Mouse (Mus musculus) kidney, embryonic 14.5 days (tissue): Measurements from ENCODE around the gene Lasp1. TPM values are rescaled to one million over a fixed set of nuclear protein-coding genes. Genes with fewer than 3 reads are reported as not detected.
"Not testable (repeated sequence)": the region's sequence is repeated elsewhere in the genome, so short reads cannot be mapped to it uniquely, and the experiment has no call there.

Experiments used
- ATAC-seq: fragments of 200-750 bp; cut with Nextera tagmentation; 2 replicates; pipeline ENCODE4 v1.8.0; 2017; ENCODE audit warnings: moderate number of reproducible peaks, mild to moderate bottlenecking, moderate TSS enrichment, moderate library complexity; ENCODE audit not compliant: low FRiP score, low TSS enrichment
- H3K27ac ChIP-seq: fragments of 300-500 bp; sonication (generic); 2 replicates; pipeline ENCODE4 v1.5.1; 2014; ENCODE audit warnings: low read depth, mild to moderate bottlenecking, low read length, moderate library complexity, mixed read lengths
- H3K27me3 ChIP-seq: fragments of 300-500 bp; sonication (generic); 2 replicates; pipeline ENCODE4 v1.6.1; 2014; ENCODE audit warnings: mild to moderate bottlenecking, low read length; ENCODE audit not compliant: control insufficient read depth, insufficient read depth
- H3K36me3 ChIP-seq: fragments of 300-500 bp; sonication (generic); 2 replicates; pipeline ENCODE4 v1.6.1; 2014; ENCODE audit warnings: low read length, mixed read lengths; ENCODE audit not compliant: control insufficient read depth, insufficient read depth
- H3K4me1 ChIP-seq: fragments of 300-500 bp; sonication (generic); 2 replicates; pipeline ENCODE4 v1.6.1; 2014; ENCODE audit warnings: low read length, mixed read lengths; ENCODE audit not compliant: control insufficient read depth, insufficient read depth
- H3K4me2 ChIP-seq: fragments of 300-500 bp; sonication (generic); replicated peaks from 2 replicates; pipeline ENCODE4 v1.6.1; 2014; ENCODE audit warnings: low read depth, mild to moderate bottlenecking, low read length
- H3K4me3 ChIP-seq: fragments of 300-500 bp; sonication (generic); 2 replicates; pipeline ENCODE4 v1.5.1; 2014; ENCODE audit warnings: mild to moderate bottlenecking, low read length
- H3K9ac ChIP-seq: fragments of 300-500 bp; sonication (generic); 2 replicates; pipeline ENCODE4 v1.6.1; 2014; ENCODE audit warnings: low read depth, mild to moderate bottlenecking, low read length, moderate library complexity
- H3K9me3 ChIP-seq: fragments of 300-500 bp; sonication (generic); 2 replicates; pipeline ENCODE4 v1.6.1; 2016; ENCODE audit warnings: low read length; ENCODE audit not compliant: control insufficient read depth
- WGBS: fragments of 180-500 bp; shearing (Covaris S2); extraction: QIAGEN DNeasy Blood & Tissue Kit; methylation state at CpG from one replicate; pipeline ENCODE4 v1.1.7; 2014; 5-methylcytosine and 5-hydroxymethylcytosine counted together
- polyA plus RNA-seq: library from polyadenylated mRNA; unstranded; fragments of >200 nt; fragmentation: Nextera tagmentation; extraction: Ambion mirVana; gene quantifications from 2 replicates; pipeline ENCODE4 v1.2.1, GENCODE M21; 2014

The Lasp1 gene
- polyA plus RNA-seq, 1 experiment from 2014 or later, result 57.2 TPM

DNA sequence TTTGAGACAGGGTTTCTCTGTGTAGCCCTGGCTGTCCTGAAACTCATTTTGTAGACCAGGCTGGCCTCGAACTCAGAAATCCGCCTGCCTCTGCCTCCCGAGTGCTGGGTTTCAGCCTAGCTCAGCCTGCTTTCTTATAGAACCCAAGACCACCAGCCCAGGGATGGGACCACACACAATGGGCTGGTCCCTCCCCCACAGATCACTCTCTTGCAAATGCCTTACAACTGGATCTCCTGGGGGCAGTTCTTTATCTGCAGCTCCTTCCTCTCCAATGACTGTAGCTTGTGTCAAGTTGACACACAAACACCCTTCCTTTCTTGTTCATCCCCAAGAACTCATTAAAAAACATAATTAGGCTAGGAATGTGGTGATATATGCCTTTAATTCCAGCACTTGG is 10.8 kb upstream of the Lasp1 start:
- no peak overlapping the region for H3K9ac ChIP-seq
- H3K9me3 ChIP-seq, result no peaks in the 10 kb centered on the region
- no peaks in the 10 kb centered on the region for H3K27me3 ChIP-seq
- H3K36me3 ChIP-seq, result no peaks in the 10 kb centered on the region
- no peak overlapping the region for H3K4me3 ChIP-seq
- no peak overlapping the region for H3K27ac ChIP-seq
- no peak overlapping the region for H3K4me2 ChIP-seq
- no peaks in the 10 kb centered on the region for H3K4me1 ChIP-seq
- 90% methylated on average over 3 of the region's 3 CpGs for WGBS
- ATAC-seq, result no peak

DNA sequence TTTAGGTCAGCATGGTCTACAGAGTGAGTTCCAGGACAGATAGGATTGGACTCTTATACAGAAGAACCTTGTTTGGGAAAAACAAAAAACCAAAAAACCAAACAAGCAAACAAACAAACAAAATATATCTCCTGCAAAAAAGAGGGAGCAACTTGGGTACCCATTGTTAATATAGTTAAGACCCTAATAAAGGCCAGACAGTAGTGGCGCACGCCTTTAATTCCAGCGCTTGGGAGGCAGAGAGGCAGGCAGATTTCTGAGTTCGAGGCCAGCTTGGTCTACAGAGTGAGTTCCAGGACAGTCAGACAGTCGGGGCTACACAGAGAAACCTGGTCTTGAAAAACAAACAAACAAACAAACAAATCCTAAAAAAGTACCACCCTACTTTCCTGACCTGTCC is 9.1 kb upstream of the Lasp1 start:
- 87% methylated on average over 5 of the region's 5 CpGs for WGBS

DNA sequence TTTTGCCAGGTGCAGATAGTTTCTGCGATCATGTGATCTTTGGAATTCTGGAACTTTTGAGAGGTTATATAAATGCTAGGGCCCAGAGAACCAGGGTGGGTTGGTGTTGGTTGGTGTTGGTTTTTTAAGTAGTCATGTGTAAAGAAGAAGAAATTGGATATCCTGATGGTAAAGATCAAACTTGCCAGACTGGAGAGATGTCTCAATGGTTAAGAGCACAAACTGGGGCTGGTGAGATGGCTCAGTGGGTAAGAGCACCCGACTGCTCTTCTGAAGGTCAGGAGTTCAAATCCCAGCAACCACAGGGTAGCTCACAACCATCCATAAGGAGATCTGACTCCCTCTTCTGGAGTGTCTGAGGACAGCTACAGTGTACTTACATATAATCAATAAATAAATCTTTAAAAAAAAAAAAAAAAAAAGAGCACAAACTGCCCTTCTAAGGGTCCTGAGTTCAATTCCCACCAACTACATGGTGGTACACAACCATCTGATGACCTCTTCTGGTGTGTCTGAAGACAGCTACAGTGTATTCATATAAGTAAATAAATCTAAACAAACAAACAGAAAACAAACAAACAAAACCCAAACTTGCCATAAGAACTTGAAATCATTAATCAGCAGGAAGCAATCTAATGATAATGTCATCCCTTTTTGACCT is 7.9 kb upstream of the Lasp1 start:
- not testable (repeated sequence) for H3K4me3 ChIP-seq, H3K36me3 ChIP-seq, H3K9ac ChIP-seq, H3K27me3 ChIP-seq, H3K27ac ChIP-seq, H3K9me3 ChIP-seq, H3K4me2 ChIP-seq, H3K4me1 ChIP-seq, ATAC-seq
- WGBS, result 78% methylated on average over 2 of the region's 2 CpGs

More for the DNA sequence above, 9.1 kb upstream of the Lasp1 start:
- Histone ChIP-seq H3K4me1 (no peaks in the 10 kb centered on the region), H3K9me3 (no peaks in the 10 kb centered on the region), H3K36me3 (no peaks in the 10 kb centered on the region), H3K9ac (no peak overlapping the region), H3K27me3 (no peaks in the 10 kb centered on the region), H3K4me2 (no peak overlapping the region), H3K27ac (no peak overlapping the region), H3K4me3 (no peak overlapping the region)
- no peak for ATAC-seq

DNA sequence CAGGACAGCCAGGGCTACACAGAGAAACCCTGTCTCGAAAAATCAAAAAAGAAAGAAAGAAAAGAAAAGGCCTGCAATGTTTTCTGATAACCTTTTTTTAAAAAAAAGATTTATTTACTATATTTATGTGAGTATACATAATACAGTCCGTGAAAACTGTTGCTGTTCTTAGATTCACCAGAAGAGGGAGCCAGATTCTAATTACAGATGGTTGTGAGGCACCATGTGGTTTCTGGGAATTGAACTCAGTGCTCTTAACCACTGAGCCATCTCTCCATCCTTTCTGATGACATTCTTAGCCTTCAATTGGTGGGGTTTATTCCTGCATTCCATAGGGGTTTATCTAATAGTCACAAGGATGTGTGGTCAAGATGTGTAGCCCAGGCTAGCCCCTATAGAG is 5.6 kb upstream of the Lasp1 start:
- Histone ChIP-seq H3K4me2 (no peak overlapping the region), H3K4me1 (no peaks in the 10 kb centered on the region), H3K9me3 (no peaks in the 10 kb centered on the region), H3K27me3 (no peaks in the 10 kb centered on the region), H3K27ac (no peak overlapping the region), H3K9ac (no peak overlapping the region), H3K36me3 (no peaks in the 10 kb centered on the region), H3K4me3 (no peak overlapping the region)
- 14% methylated on average over 2 of the region's 2 CpGs for WGBS
- no peak for ATAC-seq

DNA sequence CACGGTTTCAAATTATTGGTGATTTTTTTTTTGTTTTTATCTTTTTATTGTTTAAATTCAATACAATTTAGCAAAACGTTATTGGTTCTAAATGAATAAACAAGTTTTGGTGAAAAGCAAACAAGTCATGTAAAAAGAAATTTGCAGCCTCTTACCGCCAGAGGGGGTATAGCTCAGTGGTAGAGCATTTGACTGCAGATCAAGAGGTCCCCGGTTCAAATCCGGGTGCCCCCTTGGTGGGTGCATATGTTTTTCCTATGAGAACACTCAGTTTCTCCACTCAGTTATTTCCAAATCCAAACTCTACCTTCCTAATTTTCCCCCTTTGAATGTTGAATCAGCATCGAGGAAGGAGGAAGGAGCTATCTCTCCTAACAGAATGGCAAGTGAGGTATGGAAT is 1.9 kb upstream of the Lasp1 start:
- peaks cover 9% of the 10 kb centered on the region for H3K4me1 ChIP-seq
- no peaks in the 10 kb centered on the region for H3K36me3 ChIP-seq
- no peak for ATAC-seq
- no peak overlapping the region for H3K27ac ChIP-seq
- 6% methylated on average over 6 of the region's 6 CpGs for WGBS
- no peaks in the 10 kb centered on the region for H3K27me3 ChIP-seq
- no peak overlapping the region for H3K4me2 ChIP-seq
- no peak overlapping the region for H3K4me3 ChIP-seq
- no peaks in the 10 kb centered on the region for H3K9me3 ChIP-seq
- H3K9ac ChIP-seq, result no peak overlapping the region

DNA sequence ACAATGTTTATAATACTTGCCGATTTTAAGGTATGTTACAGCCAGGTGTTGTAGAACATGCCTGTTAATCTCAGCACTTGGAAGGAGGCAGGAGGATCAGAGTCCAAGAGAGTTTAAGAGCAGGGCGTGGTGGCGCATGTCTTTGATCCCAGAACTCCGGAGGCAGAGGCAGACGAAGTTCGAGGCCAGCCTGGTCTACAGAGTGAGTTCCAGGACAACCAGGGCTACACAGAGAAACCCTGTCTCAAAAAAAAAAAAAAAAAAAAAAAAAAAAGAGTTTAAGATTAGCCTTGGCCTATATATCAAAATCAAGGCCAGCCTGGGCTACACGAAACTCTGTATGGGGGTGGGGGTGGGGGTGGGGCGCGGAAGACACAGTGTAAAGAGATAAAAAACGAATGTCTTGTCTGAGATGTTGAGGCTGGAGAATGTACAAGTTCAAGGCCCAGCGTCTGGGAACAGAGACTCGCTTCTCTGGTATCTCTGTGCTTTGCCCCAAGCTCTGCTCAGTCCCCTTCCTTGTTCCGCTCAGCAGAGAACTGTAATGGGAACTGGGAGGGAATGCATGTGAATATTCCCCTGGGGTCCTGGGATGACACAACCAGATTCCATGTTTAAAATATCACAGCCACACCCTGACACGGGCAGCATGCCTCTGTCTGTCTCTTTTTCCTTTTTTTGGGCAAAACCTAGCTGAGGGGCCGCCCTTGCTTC is 1.3 kb upstream of the Lasp1 start:
- Histone ChIP-seq H3K4me2 (peak overlapping the region; percentile 19; the same call in 1 of the 2 replicates), H3K4me3 (no peak overlapping the region), H3K36me3 (no peaks in the 10 kb centered on the region), H3K27ac (no peak overlapping the region), H3K9me3 (no peaks in the 10 kb centered on the region), H3K27me3 (no peaks in the 10 kb centered on the region), H3K4me1 (peaks cover 14% of the 10 kb centered on the region), H3K9ac (no peak overlapping the region)
- ATAC-seq, result no peak
- WGBS, result 55% methylated on average over 15 of the region's 15 CpGs

DNA sequence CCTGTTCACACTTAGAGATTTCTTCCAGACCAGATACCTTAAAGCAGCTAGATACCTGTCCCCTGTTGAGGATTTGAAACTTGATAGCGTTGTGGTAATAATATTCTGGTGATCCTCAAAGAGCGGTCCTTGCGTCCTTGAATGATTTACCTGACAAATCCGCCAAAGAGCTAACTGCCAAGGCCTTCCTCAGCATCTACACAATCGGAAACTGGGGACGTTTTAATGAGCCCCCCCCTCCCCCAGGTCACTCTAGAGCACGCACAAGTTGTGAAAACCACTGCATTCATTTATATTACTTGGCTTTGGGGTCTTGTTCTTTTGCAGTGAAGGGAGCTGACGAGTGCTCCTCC is 741 bp upstream of the Lasp1 start:
- no peak for ATAC-seq
- Histone ChIP-seq H3K36me3 (no peaks in the 10 kb centered on the region), H3K27ac (no peak overlapping the region), H3K9ac (no peak overlapping the region), H3K27me3 (no peaks in the 10 kb centered on the region), H3K4me3 (no peak overlapping the region), H3K4me2 (peak overlapping the region; percentile 19), H3K9me3 (no peaks in the 10 kb centered on the region), H3K4me1 (peaks cover 14% of the 10 kb centered on the region)
- 33% methylated on average over 8 of the region's 8 CpGs for WGBS

DNA sequence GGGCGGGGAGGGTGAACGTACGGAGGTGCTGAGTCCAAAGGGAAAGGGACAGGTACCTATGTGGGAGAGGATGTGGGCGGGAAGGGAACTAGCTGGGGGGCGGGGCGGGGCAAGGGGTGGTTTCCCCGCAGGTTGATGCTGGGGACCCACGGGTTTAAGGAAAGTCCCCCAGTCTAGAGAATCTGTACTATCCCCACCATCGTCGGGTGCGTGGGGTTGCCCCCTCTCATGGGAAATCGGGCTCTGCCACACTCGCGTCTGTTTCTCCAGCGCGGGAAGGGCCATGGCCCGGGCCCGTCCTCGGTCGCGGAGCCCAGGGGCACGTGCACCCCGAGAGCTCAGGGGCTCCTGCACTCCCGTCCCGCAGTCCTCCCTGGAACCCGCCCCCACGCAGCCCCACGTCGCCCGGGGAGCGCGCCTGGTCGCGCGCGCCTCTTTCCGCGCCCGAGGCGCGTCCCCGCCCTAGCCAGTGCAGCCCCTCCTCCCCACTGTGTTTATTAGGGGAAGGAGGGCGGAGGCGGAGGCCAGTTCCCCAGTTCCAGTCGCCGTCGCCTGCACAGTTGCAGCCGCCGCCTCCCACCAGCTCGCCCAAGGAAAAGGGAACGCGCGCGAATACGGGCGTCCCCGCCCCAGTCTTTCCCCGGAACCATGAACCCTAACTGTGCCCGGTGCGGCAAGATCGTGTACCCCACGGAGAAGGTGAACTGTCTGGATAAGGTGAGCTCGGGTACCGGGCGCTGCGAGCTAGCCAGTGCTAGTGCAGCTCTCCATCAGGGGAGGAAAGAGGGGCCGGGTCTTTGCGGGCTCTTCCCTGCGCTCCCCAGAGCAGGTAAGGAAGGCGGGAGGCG is 570 bp downstream of the Lasp1 start:
- Histone ChIP-seq H3K27ac (peak overlapping the region; percentile 97), H3K9me3 (no peaks in the 10 kb centered on the region), H3K9ac (peak overlapping the region; percentile 89), H3K4me3 (peak overlapping the region; percentile 94), H3K36me3 (no peaks in the 10 kb centered on the region), H3K4me2 (peak overlapping the region; percentile 69), H3K4me1 (peaks cover 22% of the 10 kb centered on the region), H3K27me3 (no peaks in the 10 kb centered on the region)
- under 1% methylated on average over 69 of the region's 71 CpGs for WGBS
- peak; percentile 78 for ATAC-seq
